Mouse (Mus musculus): ENCODE results near the gene Nyap1. TPM values are rescaled to one million over a fixed set of nuclear protein-coding genes. Genes with fewer than 3 reads are reported as not detected.

The Nyap1 gene
- polyA plus RNA-seq, 1 experiment from 2014 or later, result 2.7 TPM

DNA sequence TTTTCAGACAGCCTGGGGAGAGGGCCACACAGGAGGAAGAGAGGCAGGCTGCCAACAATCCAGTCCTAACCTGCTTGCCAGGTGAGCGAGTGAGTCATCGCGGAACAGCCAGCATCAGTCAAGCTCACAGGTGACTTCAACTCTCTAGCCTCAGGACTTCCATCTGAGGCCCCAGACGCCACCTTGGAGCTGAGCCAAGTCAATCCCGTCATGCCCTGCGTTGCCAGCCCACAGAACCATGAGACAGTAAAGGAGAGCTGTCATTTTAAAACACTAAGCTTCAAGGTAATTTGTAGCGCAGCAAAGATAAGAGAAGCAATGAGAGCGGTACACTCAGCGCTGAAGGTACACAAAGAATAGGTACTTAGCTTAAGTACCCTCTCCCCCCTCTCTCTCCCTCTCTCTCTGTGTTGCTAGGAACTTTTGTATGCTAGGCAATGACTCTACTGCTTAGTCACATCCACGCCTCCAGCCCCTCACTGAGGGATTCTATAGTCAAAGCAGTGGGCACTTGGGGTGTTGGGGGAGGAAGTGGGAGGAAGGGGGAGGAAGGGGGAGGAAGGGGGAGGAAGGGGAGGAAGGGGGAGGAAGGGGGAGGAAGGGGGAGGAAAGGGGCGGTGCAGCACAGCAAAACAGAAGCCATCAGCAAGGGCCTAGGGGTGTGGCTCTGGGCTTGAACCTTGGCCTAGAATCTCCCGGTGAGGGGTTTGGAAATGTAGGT is 34.3 kb downstream of the Nyap1 start:
- peak; percentile 91 for ATAC-seq (ENCODE audit: insufficient read depth, low FRiP score, low read depth)
- WGBS, result 40% methylated on average over 12 of the region's 12 CpGs
- no peak overlapping the region for H3K9ac ChIP-seq

DNA sequence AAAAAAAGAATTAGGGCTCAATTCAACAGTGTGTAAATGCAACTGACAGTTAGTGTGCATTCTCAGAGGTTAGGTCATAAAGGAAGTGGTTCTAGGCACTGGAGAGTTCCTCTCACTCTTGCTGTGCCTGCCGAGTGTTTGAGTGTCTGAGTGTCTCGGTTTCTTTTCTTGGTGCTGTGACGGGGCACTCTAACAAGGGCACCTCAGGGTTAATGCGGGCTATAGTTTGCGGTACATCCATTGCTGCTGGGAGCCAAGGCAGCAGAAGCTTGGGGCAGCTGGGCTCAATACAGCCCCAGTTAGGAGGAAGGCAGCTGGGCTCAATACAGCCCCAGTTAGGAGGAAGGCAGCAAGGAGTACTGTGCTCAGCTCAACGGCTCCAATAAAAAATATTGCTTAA is 36.2 kb downstream of the Nyap1 start:
- ATAC-seq (ENCODE audit: insufficient read depth, low FRiP score, low read depth), result no peak
- H3K4me2 ChIP-seq, result no peak overlapping the region
- H3K36me3 ChIP-seq, result no peaks in the 10 kb centered on the region
- H3K9me3 ChIP-seq, result no peaks in the 10 kb centered on the region
- H3K27me3 ChIP-seq (replicated peaks), result no peaks in the 10 kb centered on the region
- no peak overlapping the region for H3K9ac ChIP-seq
- no peak overlapping the region for H3K4me3 ChIP-seq (replicated peaks)
- no peak overlapping the region for H3K27ac ChIP-seq
- 63% methylated on average over 6 of the region's 6 CpGs for WGBS
- H3K4me1 ChIP-seq, result peaks cover 7% of the 10 kb centered on the region; the same call in 1 of the 2 replicates

More for the DNA sequence above, 34.3 kb downstream of the Nyap1 start:
- H3K36me3 ChIP-seq, result no peaks in the 10 kb centered on the region
- H3K9me3 ChIP-seq, result no peaks in the 10 kb centered on the region
- H3K27ac ChIP-seq, result peak overlapping the region; percentile 84
- peak overlapping the region; percentile 23 for H3K4me2 ChIP-seq
- no peaks in the 10 kb centered on the region for H3K27me3 ChIP-seq (replicated peaks)
- no peak overlapping the region for H3K4me3 ChIP-seq (replicated peaks)
- peaks cover 7% of the 10 kb centered on the region; the same call in 1 of the 2 replicates for H3K4me1 ChIP-seq

DNA sequence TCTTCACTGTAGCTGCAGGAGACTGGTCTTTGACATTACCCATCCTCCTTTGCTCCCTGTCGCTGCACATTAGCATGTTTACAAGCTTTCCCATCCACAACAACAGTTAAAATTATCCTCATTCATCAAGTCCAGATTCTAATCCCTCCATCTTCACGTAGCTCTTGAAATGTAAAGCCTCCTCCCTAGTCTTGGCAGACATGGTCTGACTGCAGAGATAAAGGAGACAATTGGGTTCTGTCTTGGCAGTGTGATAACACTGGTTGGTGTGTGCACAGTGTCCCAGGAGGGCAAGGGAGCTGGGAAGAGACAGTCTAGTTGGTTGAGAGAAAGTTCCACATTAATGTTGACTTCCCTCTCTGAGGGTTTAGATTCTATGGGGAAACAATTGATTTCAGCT is 41.6 kb downstream of the Nyap1 start:
- no peak overlapping the region for H3K4me3 ChIP-seq (replicated peaks)
- no peak overlapping the region for H3K4me2 ChIP-seq
- 41% methylated on average over 2 of the region's 2 CpGs for whole genome bisulfite sequencing
- no peaks in the 10 kb centered on the region for H3K27me3 ChIP-seq (replicated peaks)
- H3K27ac ChIP-seq, result no peak overlapping the region
- no peak overlapping the region for H3K9ac ChIP-seq
- no peak for ATAC-seq (ENCODE audit: insufficient read depth, low FRiP score, low read depth)
- H3K4me1 ChIP-seq, result no peaks in the 10 kb centered on the region
- no peaks in the 10 kb centered on the region for H3K36me3 ChIP-seq
- no peaks in the 10 kb centered on the region for H3K9me3 ChIP-seq

DNA sequence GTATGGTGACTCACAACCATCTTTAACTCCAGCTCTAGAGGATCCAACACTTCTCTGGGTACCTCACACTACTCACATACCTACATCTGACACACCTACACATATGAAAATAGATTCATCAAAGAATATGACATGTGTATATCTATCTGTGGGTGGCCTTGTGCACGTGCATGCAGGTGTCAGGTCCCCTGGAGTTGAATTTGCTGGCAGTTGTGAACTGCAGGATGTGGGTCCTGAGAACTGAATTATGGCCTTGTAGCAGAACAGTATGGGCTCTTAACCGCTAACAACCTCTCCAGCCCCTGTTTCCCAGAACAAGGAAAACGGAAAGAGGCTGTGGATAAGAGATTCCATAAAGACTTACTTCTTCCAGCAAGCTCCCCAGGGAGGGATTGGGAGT is 42.3 kb downstream of the Nyap1 start:
- 66% methylated on average over 3 of the region's 3 CpGs for WGBS
- Histone ChIP-seq H3K27me3 (replicated peaks) (no peaks in the 10 kb centered on the region), H3K36me3 (no peaks in the 10 kb centered on the region), H3K9me3 (no peaks in the 10 kb centered on the region), H3K4me1 (no peaks in the 10 kb centered on the region), H3K4me2 (no peak overlapping the region), H3K27ac (no peak overlapping the region), H3K9ac (no peak overlapping the region), H3K4me3 (replicated peaks) (no peak overlapping the region)
- no peak for ATAC-seq (ENCODE audit: insufficient read depth, low FRiP score, low read depth)

DNA sequence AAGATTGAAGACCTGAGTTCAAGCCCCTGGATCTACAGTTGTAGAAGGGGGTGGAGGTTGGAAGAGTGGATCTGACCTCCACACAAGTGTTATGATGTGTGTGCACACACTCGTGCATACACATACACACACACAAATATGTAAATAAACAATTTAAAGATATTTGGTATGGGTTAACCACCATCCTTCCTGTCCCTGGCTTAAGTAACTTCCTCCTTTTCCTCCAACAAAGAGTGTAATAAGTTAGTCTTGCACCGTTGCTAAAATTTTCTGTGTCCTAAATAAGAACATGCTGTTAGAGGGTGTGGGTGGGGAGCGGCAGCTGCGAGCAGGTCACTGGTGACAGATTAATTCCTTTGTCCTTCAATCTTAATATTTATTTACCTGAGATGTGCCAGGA is 45.5 kb downstream of the Nyap1 start:
- Histone ChIP-seq H3K4me3 (replicated peaks) (no peak overlapping the region), H3K4me1 (no peaks in the 10 kb centered on the region), H3K27me3 (replicated peaks) (no peaks in the 10 kb centered on the region), H3K4me2 (no peak overlapping the region), H3K27ac (no peak overlapping the region), H3K36me3 (no peaks in the 10 kb centered on the region), H3K9me3 (no peaks in the 10 kb centered on the region), H3K9ac (no peak overlapping the region)
- no peak for ATAC-seq (ENCODE audit: insufficient read depth, low FRiP score, low read depth)
- 58% methylated on average over 4 of the region's 4 CpGs for WGBS

DNA sequence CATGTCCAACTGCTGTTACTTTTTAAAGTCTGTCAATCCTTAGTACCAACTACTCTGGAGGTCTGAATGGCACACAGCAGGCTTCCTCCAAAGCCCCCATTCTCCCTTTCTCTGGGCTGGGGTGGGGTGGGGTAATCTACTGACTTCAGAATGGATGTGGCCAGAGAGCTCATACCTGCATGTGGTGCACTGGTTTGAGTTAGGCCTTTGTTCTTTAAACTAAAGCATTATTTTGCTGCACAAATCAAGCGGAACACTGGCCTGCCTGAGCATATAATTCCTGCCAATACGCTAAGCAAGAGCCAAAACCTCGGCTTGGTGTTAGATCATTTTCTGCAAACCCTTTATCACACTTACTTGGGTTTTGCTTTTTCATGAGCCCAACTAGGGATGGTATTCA is 46.6 kb downstream of the Nyap1 start:
- H3K9ac ChIP-seq, result no peak overlapping the region
- no peak overlapping the region for H3K4me2 ChIP-seq
- H3K9me3 ChIP-seq, result no peaks in the 10 kb centered on the region
- no peak for ATAC-seq (ENCODE audit: insufficient read depth, low FRiP score, low read depth)
- H3K4me3 ChIP-seq (replicated peaks), result no peak overlapping the region
- no peaks in the 10 kb centered on the region for H3K4me1 ChIP-seq
- no peaks in the 10 kb centered on the region for H3K27me3 ChIP-seq (replicated peaks)
- H3K27ac ChIP-seq, result no peak overlapping the region
- WGBS, result 84% methylated on average over 3 of the region's 3 CpGs
- no peaks in the 10 kb centered on the region for H3K36me3 ChIP-seq

DNA sequence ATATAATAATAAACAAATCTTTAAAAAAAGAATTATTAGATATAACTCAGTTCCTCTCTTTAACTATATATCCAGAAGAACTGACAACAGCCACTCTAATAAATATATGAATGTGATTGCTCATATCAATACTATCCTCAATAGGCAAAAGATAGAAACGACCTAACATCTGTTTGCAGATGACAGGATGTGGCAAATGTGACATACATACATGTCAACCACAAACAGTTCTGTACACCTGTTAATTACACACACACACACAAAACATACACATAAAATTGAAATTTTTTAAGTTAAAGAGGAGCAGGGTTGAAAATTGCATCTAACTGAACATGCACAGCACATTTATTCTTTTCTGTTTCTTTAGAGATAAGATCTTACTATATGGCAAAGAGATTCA is 49.5 kb downstream of the Nyap1 start:
- H3K4me2 ChIP-seq, result no peak overlapping the region
- WGBS, result 64% methylated on average over 1 of the region's 1 CpGs

DNA sequence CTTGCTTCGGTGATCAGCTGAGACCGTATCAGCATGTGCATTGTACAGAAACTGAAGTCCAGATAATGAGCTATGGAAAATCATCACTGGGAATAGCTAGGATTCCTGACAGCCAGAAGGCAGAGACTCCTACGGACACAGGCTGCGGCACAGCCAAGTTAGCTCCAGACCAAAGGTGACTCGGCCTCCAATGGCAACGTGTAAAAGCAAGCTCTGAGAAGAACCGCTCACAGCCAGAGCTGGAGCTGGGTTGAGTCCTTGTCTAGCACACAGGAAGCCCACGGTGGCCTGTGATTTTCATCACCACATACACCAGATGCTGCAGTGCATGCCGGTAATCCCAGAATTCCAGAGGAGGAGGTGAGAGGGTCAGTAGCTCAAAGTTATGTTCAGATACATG is 50.9 kb downstream of the Nyap1 start:
- 57% methylated on average over 9 of the region's 9 CpGs for WGBS
- no peak for ATAC-seq (ENCODE audit: insufficient read depth, low FRiP score, low read depth)
- Histone ChIP-seq H3K4me3 (replicated peaks) (no peak overlapping the region), H3K27ac (no peak overlapping the region), H3K27me3 (replicated peaks) (no peaks in the 10 kb centered on the region), H3K4me1 (no peaks in the 10 kb centered on the region), H3K36me3 (no peaks in the 10 kb centered on the region), H3K4me2 (no peak overlapping the region), H3K9me3 (no peaks in the 10 kb centered on the region), H3K9ac (no peak overlapping the region)

More for the DNA sequence above, 49.5 kb downstream of the Nyap1 start:
- H3K27me3 ChIP-seq (replicated peaks), result no peaks in the 10 kb centered on the region
- no peak overlapping the region for H3K27ac ChIP-seq
- no peak for ATAC-seq (ENCODE audit: insufficient read depth, low FRiP score, low read depth)
- H3K9ac ChIP-seq, result no peak overlapping the region
- no peaks in the 10 kb centered on the region for H3K4me1 ChIP-seq
- no peaks in the 10 kb centered on the region for H3K36me3 ChIP-seq
- no peaks in the 10 kb centered on the region for H3K9me3 ChIP-seq
- no peak overlapping the region for H3K4me3 ChIP-seq (replicated peaks)

DNA sequence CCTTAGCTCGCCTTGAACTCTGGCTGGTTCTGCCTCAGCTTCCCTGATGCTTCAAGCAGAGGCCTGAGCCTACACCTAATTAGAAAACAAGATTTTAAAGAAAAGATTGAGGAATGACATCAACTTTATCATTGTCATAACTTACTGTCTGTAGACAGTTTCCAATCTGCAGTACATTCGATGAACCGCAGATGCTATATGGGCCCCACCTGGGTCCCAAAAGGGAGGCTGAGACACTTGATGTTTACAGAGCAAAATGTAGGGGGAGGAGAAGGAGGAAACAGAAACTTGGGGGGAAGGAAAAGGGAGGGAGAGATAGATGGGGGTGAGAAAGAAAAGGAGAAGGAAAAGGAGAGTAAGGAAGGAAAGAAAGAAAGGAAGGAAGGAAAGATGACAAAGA is 51.4 kb downstream of the Nyap1 start:
- H3K27me3 ChIP-seq (replicated peaks), result no peaks in the 10 kb centered on the region
- no peaks in the 10 kb centered on the region for H3K4me1 ChIP-seq
- no peak overlapping the region for H3K4me2 ChIP-seq
- H3K4me3 ChIP-seq (replicated peaks), result no peak overlapping the region
- H3K9ac ChIP-seq, result no peak overlapping the region
- H3K9me3 ChIP-seq, result no peaks in the 10 kb centered on the region
- no peak overlapping the region for H3K27ac ChIP-seq
- no peaks in the 10 kb centered on the region for H3K36me3 ChIP-seq
- no peak for ATAC-seq (ENCODE audit: insufficient read depth, low FRiP score, low read depth)
- WGBS, result 73% methylated on average over 3 of the region's 3 CpGs

DNA sequence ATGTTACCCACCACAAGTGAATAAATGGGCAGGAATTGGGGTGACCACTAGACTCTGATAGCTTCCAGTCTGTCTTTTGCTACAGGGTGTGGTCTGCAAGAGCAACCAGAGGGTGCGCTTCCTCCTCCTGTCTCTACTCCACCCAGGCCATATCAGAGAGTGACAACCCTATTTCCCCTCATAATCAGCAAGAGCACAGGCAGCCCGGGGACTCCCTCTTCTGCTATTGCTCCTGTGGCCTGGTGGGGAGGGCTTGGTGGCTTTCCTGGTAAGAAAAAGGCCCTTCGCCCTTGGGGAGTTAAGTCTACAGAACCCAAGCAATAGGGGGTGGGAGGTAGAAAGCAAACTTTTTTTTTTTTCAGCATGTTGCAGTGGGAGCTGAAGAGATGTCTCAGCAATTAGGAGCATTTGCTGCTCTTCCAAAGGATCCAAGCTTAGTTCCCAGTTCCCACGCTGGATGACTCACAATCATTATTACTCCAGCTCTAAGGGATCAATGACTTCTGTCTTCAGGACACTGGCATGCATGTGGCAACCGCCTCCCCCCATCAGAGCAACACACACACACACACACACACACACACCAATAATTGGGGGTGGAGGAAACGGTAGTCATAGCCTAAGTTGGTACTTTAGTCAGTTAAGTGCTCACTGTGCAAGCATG is 55.1 kb downstream of the Nyap1 start:
- 77% methylated on average over 6 of the region's 6 CpGs for WGBS
- no peak overlapping the region for H3K27ac ChIP-seq
- H3K4me2 ChIP-seq, result no peak overlapping the region
- H3K27me3 ChIP-seq (replicated peaks), result no peaks in the 10 kb centered on the region
- ATAC-seq (ENCODE audit: insufficient read depth, low FRiP score, low read depth), result peak; percentile 75; the same call in 1 of the 2 replicates
- H3K9me3 ChIP-seq, result no peaks in the 10 kb centered on the region
- no peaks in the 10 kb centered on the region for H3K36me3 ChIP-seq
- H3K9ac ChIP-seq, result no peak overlapping the region
- H3K4me1 ChIP-seq, result peaks cover 5% of the 10 kb centered on the region
- H3K4me3 ChIP-seq (replicated peaks), result no peak overlapping the region

DNA sequence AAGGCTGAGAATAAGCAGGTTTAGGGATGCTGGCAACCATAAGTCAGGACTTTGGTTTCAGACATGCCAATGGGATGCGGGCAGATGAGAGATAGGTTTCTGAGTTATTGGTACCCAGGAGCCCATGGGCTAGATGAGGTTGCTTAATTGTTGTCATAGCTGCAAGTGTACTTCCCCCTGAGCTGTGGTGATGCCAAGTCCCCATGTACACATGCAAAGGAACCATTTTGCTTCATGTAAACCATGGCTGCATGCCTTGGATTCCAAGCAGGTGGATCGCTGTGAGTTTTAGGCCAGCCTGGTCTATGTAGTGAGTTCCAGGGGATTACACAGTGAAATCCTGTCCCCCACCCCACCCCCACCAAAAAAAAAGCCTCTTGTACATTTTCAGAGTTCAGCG is 55.8 kb downstream of the Nyap1 start:
- H3K4me3 ChIP-seq (replicated peaks), result no peak overlapping the region
- H3K9me3 ChIP-seq, result no peaks in the 10 kb centered on the region
- H3K4me1 ChIP-seq, result peaks cover 5% of the 10 kb centered on the region
- no peaks in the 10 kb centered on the region for H3K36me3 ChIP-seq
- ATAC-seq (ENCODE audit: insufficient read depth, low FRiP score, low read depth), result no peak
- no peak overlapping the region for H3K27ac ChIP-seq
- WGBS, result 91% methylated on average over 3 of the region's 3 CpGs
- H3K27me3 ChIP-seq (replicated peaks), result no peaks in the 10 kb centered on the region
- no peak overlapping the region for H3K4me2 ChIP-seq
- no peak overlapping the region for H3K9ac ChIP-seq

DNA sequence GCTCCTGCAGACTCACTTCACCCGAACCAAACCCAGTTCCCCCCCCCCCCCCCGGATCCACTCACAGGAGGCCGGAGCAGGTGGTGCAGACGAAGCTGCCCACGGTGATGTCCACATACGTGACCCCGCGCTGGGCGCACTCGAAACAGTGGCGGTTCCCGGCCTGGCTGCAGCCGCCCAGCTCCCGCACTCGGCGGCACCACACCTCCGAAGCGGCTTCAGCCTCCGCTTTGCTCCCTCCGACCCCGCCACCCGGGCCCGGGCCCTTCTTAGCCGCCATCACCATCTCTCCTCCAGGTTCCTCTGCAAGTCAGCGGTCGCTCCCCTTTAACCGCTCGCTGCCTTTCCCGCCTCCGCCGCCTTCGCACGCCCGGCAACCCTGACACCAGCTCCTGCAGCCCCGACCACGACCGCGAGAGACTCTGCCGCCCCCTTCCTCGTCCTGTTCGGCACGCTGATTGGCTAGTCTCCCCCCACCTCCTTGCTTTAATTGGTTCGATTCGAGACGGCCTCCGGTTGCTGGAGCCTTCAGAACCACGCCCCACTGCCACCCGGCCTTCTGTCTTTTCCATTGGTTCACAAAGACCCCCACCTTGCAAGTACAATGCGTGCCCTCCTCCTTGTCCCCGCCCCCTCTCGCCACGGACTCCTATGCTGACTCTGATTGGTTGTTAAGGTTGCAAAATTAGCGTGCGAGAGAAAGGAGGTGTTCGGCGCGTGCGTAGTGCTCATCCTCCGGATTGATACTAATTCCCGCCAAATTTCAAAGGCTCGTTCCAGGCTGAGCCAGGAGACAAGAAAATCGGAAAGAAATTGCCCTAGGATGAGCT is 56.9 kb downstream of the Nyap1 start, which contains the start of gene Agfg2:
Agfg2 (minus strand) TSS at position 433 of the 830 bp plus-strand sequence.
- Histone ChIP-seq H3K27ac (peak within 1 kb of the TSS; percentile 83), H3K36me3 (no peaks in the 10 kb centered on the region), H3K4me1 (peaks cover 5% of the 10 kb centered on the region), H3K9me3 (no peaks in the 10 kb centered on the region), H3K9ac (peak within 1 kb of the TSS; percentile 58), H3K27me3 (replicated peaks) (no peaks in the 10 kb centered on the region), H3K4me3 (replicated peaks) (peak within 1 kb of the TSS; percentile 89), H3K4me2 (peak within 1 kb of the TSS; percentile 91)
- ATAC-seq (ENCODE audit: insufficient read depth, low FRiP score, low read depth), result peak; percentile 96
- WGBS, result under 1% methylated on average over 62 of the region's 62 CpGs

All from stomach, embryonic 15.5 days (tissue).